Comparison of ENCODE assay signal across 9 mouse cellular contexts in the genomic region with DNA sequence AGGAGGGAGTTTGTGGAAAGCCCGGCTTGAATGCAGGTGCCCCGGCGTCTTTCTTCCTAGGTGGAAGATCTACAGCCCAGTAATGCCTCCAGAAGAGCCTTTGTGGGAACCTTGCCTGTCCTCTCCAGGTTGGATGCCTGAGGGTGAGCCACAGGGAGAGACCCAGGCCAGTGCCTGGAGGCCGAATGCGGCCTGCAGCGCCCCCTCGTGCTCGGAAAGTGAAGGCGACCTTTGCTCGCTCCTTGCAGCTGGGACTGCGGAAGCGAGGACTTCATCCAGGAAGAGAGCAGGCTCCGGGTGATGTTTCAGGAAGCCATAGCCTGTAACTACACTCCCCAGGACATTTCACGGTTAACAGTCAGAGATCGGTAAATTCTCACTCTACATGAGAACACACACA. TPM values are rescaled to one million over a fixed set of nuclear protein-coding genes. Genes with fewer than 3 reads are reported as not detected.
DNase-seq lines count a peak whose midpoint lies in the region; ATAC-seq and TF ChIP-seq lines count a peak whose summit lies in the region.
"Had no signal": no experiment of that assay in that cellular context is flagged by ENCODE, and none has a peak within 500 bp of the region (broad histone marks: within the 10 kb centered on the region; RNA-seq: fewer than 3 reads in every experiment).

No protein-coding gene starts in this region.

- peak; percentile 15 to 34 for DNase-seq in left cerebral cortex, adult 18-20 months (ENCODE audit: low spot score in 2 of 2)
- no peak for DNase-seq in left cerebral cortex, adult 11 months (ENCODE audit: low spot score)
- peak; percentile 70 for DNase-seq in adrenal gland, adult 2 months
- peak; percentile 39 for DNase-seq in forebrain, postnatal 0 days
- DNase-seq in kidney, adult 2 months: peak; percentile 4
- peak; percentile 53 for DNase-seq in liver, embryonic 11.5 days (ENCODE audit: low spot score)
- DNase-seq in ovary, postnatal 36 days (ENCODE audit: low spot score): peak; percentile 49

- H3K4me2 ChIP-seq in forebrain, postnatal 0 days (ENCODE audit: low read depth): no peak overlapping the region
- H3K4me2 ChIP-seq in liver, embryonic 11.5 days: no peak overlapping the region
- H3K4me2 ChIP-seq: embryonic facial prominence, embryonic 15.5 days had no signal

- no peaks in the 10 kb centered on the region for H3K9me3 ChIP-seq in forebrain, postnatal 0 days (ENCODE audit: low read length)
- no peaks in the 10 kb centered on the region for H3K9me3 ChIP-seq in liver, embryonic 11.5 days (ENCODE audit: control insufficient read depth, low read length)
- H3K9me3 ChIP-seq: embryonic facial prominence, embryonic 15.5 days had no signal

- H3K27me3 ChIP-seq in forebrain, postnatal 0 days (ENCODE audit: insufficient read depth, low read length): no peaks in the 10 kb centered on the region
- H3K27me3 ChIP-seq in kidney, adult 2 months (replicated peaks; ENCODE audit: control insufficient read depth, insufficient read depth, low read length): no peaks in the 10 kb centered on the region
- no peaks in the 10 kb centered on the region for H3K27me3 ChIP-seq in liver, embryonic 11.5 days (replicated peaks; ENCODE audit: control insufficient read depth, insufficient read depth, low read length)
- H3K27me3 ChIP-seq: embryonic facial prominence, embryonic 15.5 days had no signal

- no peaks in the 10 kb centered on the region for H3K36me3 ChIP-seq in forebrain, postnatal 0 days (ENCODE audit: insufficient read depth)
- H3K36me3 ChIP-seq in kidney, adult 2 months (ENCODE audit: control insufficient read depth, insufficient read depth, low read length): no peaks in the 10 kb centered on the region
- no peaks in the 10 kb centered on the region for H3K36me3 ChIP-seq in liver, embryonic 11.5 days (ENCODE audit: control insufficient read depth, insufficient read depth, low read length)
- H3K36me3 ChIP-seq: embryonic facial prominence, embryonic 15.5 days had no signal

- H3K9ac ChIP-seq in forebrain, postnatal 0 days: no peak overlapping the region
- no peak overlapping the region for H3K9ac ChIP-seq in liver, embryonic 11.5 days (ENCODE audit: low read depth, low read length)
- H3K9ac ChIP-seq: embryonic facial prominence, embryonic 15.5 days had no signal

- no peak overlapping the region for H3K4me3 ChIP-seq in forebrain, postnatal 0 days (ENCODE audit: low read depth, low read length)
- no peak overlapping the region for H3K4me3 ChIP-seq in kidney, adult 2 months (ENCODE audit: insufficient read depth, low read depth, low read length)
- no peak overlapping the region for H3K4me3 ChIP-seq in liver, embryonic 11.5 days (ENCODE audit: low read depth, low read length)
- H3K4me3 ChIP-seq: embryonic facial prominence, embryonic 15.5 days had no signal

- H3K27ac ChIP-seq in forebrain, postnatal 0 days (ENCODE audit: low read depth, low read length): no peak overlapping the region
- H3K27ac ChIP-seq in kidney, adult 2 months (ENCODE audit: insufficient read depth, low read depth, low read length): no peak overlapping the region
- H3K27ac ChIP-seq in liver, embryonic 11.5 days (ENCODE audit: low read depth, low read length): no peak overlapping the region
- H3K27ac ChIP-seq: embryonic facial prominence, embryonic 15.5 days had no signal

- no peak for TF ChIP-seq POLR2A in kidney, adult 2 months (IDR thresholded peaks at IDR 0.05; ENCODE audit: low read depth, low read length)

- peak; percentile 67 for TF ChIP-seq CTCF in forebrain, postnatal 0 days (IDR thresholded peaks at IDR 0.05; ENCODE audit: low read depth)
- TF ChIP-seq CTCF in kidney, adult 2 months (conservative IDR thresholded peaks at IDR 0.05; ENCODE audit: insufficient read depth, insufficient read length, low read depth, low read length): peak; percentile 37; the same call in 1 of the 2 replicates

- 16% methylated on average over 15 of the region's 15 CpGs for WGBS in forebrain, postnatal 0 days
- 11% methylated on average over 15 of the region's 15 CpGs for WGBS in kidney, adult 2 months
- WGBS in liver, embryonic 11.5 days: 15% methylated on average over 15 of the region's 15 CpGs

- no peak for ATAC-seq in forebrain, postnatal 0 days
- ATAC-seq in liver, embryonic 11.5 days (replicated peaks; ENCODE audit: low FRiP score): no peak
- no peak for ATAC-seq in erythroid progenitor cell, adult 5-6 weeks (replicated peaks; ENCODE audit: low FRiP score, poor library complexity, severe bottlenecking)

- H3K4me1 ChIP-seq in forebrain, postnatal 0 days (ENCODE audit: insufficient read depth): no peaks in the 10 kb centered on the region
- no peaks in the 10 kb centered on the region for H3K4me1 ChIP-seq in kidney, adult 2 months (ENCODE audit: control insufficient read depth, insufficient read depth, low read length)
- no peaks in the 10 kb centered on the region for H3K4me1 ChIP-seq in liver, embryonic 11.5 days (replicated peaks; ENCODE audit: control insufficient read depth, insufficient read depth, low read length)
- H3K4me1 ChIP-seq: embryonic facial prominence, embryonic 15.5 days had no signal

RNA-seq across cellular contexts. Expression of gene Marco, which starts 35.9 kb away (rescaled TPM):
- not detected for total RNA-seq in left cerebral cortex, adult 18-20 months (2021)
- total RNA-seq in adrenal gland, adult 2 months (2021): not detected
- not detected in 2 replicates for polyA plus RNA-seq in adrenal gland, adult 2 months (2012; rRNA removed)
- total RNA-seq in forebrain, postnatal 0 days (2014; rRNA removed): 0.46 TPM in 1 of 2 replicates, not detected in the other
- not detected in 2 replicates for polyA plus RNA-seq in forebrain, postnatal 0 days (2015; fragmentation: Nextera tagmentation; extraction: Ambion mirVana)
- 4.4 TPM in 1 of 2 replicates, not detected in the other for polyA plus RNA-seq in kidney, adult 2 months (2012; rRNA removed)
- polyA plus RNA-seq in liver, embryonic 11.5 days (2014; fragmentation: Nextera tagmentation; extraction: Ambion mirVana): 3.1 and 4.4 TPM in 2 replicates
- total RNA-seq in erythroid progenitor cell, adult 5-6 weeks (2015; ENCODE audit: low replicate concordance): 1.1 TPM in 1 of 2 replicates, not detected in the other
- total RNA-seq in erythroid progenitor cell, adult 5-6 weeks (2017; ENCODE audit: low replicate concordance): 1.2 TPM in 1 of 2 replicates, not detected in the other
- polyA plus RNA-seq: embryonic facial prominence, embryonic 15.5 days had no signal
